Mouse (Mus musculus) CH12.LX (cell line): ENCODE measurements around the gene Tha1. TPM values are rescaled to one million over a fixed set of nuclear protein-coding genes. Genes with fewer than 3 reads are reported as not detected.

ENCODE experiments used
- DNase-seq: peaks from one replicate; pipeline ENCODE4 v3.0.0-alpha.2; 2013; ENCODE audit errors: extremely low read depth
- H3K27ac ChIP-seq: 2 replicates; pipeline ENCODE4 v1.5.1; 2012; ENCODE audit warnings: low read depth, mild to moderate bottlenecking, control low read depth, moderate library complexity; ENCODE audit not compliant: insufficient read depth
- H3K27me3 ChIP-seq: replicated peaks from 2 replicates; pipeline ENCODE3; 2012; ENCODE audit warnings: inconsistent platforms
- H3K36me3 ChIP-seq, 2 experiments: replicated peaks in 1 of 2; 2 replicates each; pipeline versions ENCODE3 to v1.6.1; 2012; ENCODE audit warnings: inconsistent platforms in 1 of 2, low read length in 1 of 2, mild to moderate bottlenecking in 1 of 2, mixed read lengths in 1 of 2, moderate library complexity in 1 of 2; ENCODE audit not compliant: control insufficient read depth in 1 of 2, insufficient read depth in 1 of 2
- H3K4me1 ChIP-seq, 2 experiments: 2 replicates each; pipeline ENCODE4 v1.6.1; 2012; ENCODE audit warnings: inconsistent platforms in 1 of 2, moderate library complexity in 1 of 2; ENCODE audit not compliant: insufficient read depth in 2 of 2, control insufficient read depth in 1 of 2
- H3K4me2 ChIP-seq: 2 replicates; pipeline ENCODE4 v1.6.1; 2012; ENCODE audit warnings: low read depth, mild to moderate bottlenecking, control low read depth; ENCODE audit not compliant: poor library complexity, insufficient read depth, severe bottlenecking
- H3K4me3 ChIP-seq, 3 experiments: fragments of 150-350 bp in 1 of 3; sonication (generic) in 1 of 3; replicated peaks in 1 of 3; 2 replicates each; pipeline versions ENCODE3 to v1.5.1; 2011 to 2012; ENCODE audit warnings: low read depth in 2 of 3, low read length in 2 of 3, mild to moderate bottlenecking in 2 of 3, moderate library complexity in 2 of 3, control low read depth in 1 of 3, improper control_type of control experiment in 1 of 3, inconsistent platforms in 1 of 3, mixed read lengths in 1 of 3; ENCODE audit not compliant: poor library complexity in 1 of 3
- H3K79me2 ChIP-seq: replicated peaks from 2 replicates; pipeline ENCODE4 v1.6.1; 2012; ENCODE audit warnings: mild to moderate bottlenecking, moderate library complexity; ENCODE audit not compliant: control insufficient read depth, poor library complexity, insufficient read depth, severe bottlenecking; ENCODE audit errors: extremely low read depth
- H3K9ac ChIP-seq: 2 replicates; pipeline ENCODE4 v1.6.1; 2012; ENCODE audit warnings: low read depth, mild to moderate bottlenecking, control low read depth, moderate library complexity; ENCODE audit not compliant: insufficient read depth
- H3K9me3 ChIP-seq: replicated peaks from 2 replicates; pipeline ENCODE3; 2012; ENCODE audit warnings: low read length, inconsistent platforms, mixed read lengths
- BHLHE40 ChIP-seq: IDR thresholded peaks from 2 replicates; pipeline ENCODE4 v1.6.1; 2011; ENCODE audit warnings: mild to moderate bottlenecking, low read depth, low read length, improper control_type of control experiment
- CHD1 ChIP-seq: IDR thresholded peaks from 2 replicates; pipeline ENCODE4 v1.6.1; 2012; ENCODE audit warnings: low read depth, low read length, improper control_type of control experiment, inconsistent platforms
- CHD2 ChIP-seq: IDR thresholded peaks from 2 replicates; pipeline ENCODE4 v1.6.1; 2011; ENCODE audit warnings: low read length, improper control_type of control experiment
- CTCF ChIP-seq, 2 experiments: IDR thresholded peaks in 1 of 2; conservative IDR thresholded peaks in 1 of 2; 2 replicates each; pipeline ENCODE4 v1.5.1; 2011 to 2012; ENCODE audit warnings: low read depth in 2 of 2, low read length in 2 of 2, improper control_type of control experiment in 1 of 2, inconsistent platforms in 1 of 2, mild to moderate bottlenecking in 1 of 2, moderate library complexity in 1 of 2
- ELF1 ChIP-seq: IDR thresholded peaks from 2 replicates; pipeline ENCODE4 v1.6.1; 2014; ENCODE audit warnings: low read depth, mild to moderate bottlenecking, inconsistent platforms, low read length, improper control_type of control experiment
- ETS1 ChIP-seq: conservative IDR thresholded peaks from 2 replicates; pipeline ENCODE4 v1.6.1; 2012; ENCODE audit warnings: low read depth, mild to moderate bottlenecking, inconsistent platforms, low read length, improper control_type of control experiment, moderate library complexity
- HCFC1 ChIP-seq: IDR thresholded peaks from 2 replicates; pipeline ENCODE4 v1.6.1; 2012; ENCODE audit warnings: low read depth, mild to moderate bottlenecking, inconsistent platforms, low read length, improper control_type of control experiment
- MXI1 ChIP-seq: IDR thresholded peaks from 2 replicates; pipeline ENCODE4 v1.6.1; 2011; ENCODE audit warnings: mild to moderate bottlenecking, low read depth, low read length, improper control_type of control experiment
- NELFE ChIP-seq: IDR thresholded peaks from 2 replicates; pipeline ENCODE4 v1.6.1; 2011; ENCODE audit warnings: low read depth, low read length, improper control_type of control experiment
- PAX5 ChIP-seq: IDR thresholded peaks from 2 replicates; pipeline ENCODE4 v1.6.1; 2012; ENCODE audit warnings: low read length, inconsistent platforms, mixed read lengths
- POLR2AphosphoS2 ChIP-seq: IDR thresholded peaks from 2 replicates; pipeline ENCODE4 v1.6.1; 2011; ENCODE audit warnings: low read depth, low read length, improper control_type of control experiment
- RAD21 ChIP-seq: IDR thresholded peaks from 2 replicates; pipeline ENCODE4 v1.6.1; 2011; ENCODE audit warnings: low read depth, mild to moderate bottlenecking, low read length, improper control_type of control experiment, moderate library complexity
- RCOR1 ChIP-seq: conservative IDR thresholded peaks from 2 replicates; pipeline ENCODE4 v1.6.1; 2012; ENCODE audit warnings: low read depth, mild to moderate bottlenecking, inconsistent platforms, low read length, improper control_type of control experiment
- SIN3A ChIP-seq: IDR thresholded peaks from 2 replicates; pipeline ENCODE4 v1.6.1; 2012; ENCODE audit warnings: low read length, improper control_type of control experiment, inconsistent platforms
- TBP ChIP-seq: conservative IDR thresholded peaks from 2 replicates; pipeline ENCODE4 v1.6.1; 2011; ENCODE audit warnings: low read depth, low read length, improper control_type of control experiment
- TCF12 ChIP-seq: IDR thresholded peaks from 2 replicates; pipeline ENCODE4 v1.6.1; 2014; ENCODE audit warnings: low read depth, mild to moderate bottlenecking, inconsistent platforms, low read length, improper control_type of control experiment
- UBTF ChIP-seq: IDR thresholded peaks from 2 replicates; pipeline ENCODE4 v1.6.1; 2012; ENCODE audit warnings: low read depth, mild to moderate bottlenecking, inconsistent platforms, low read length, improper control_type of control experiment, moderate library complexity
- USF2 ChIP-seq: conservative IDR thresholded peaks from 2 replicates; pipeline ENCODE4 v1.6.1; 2011; ENCODE audit warnings: low read depth, low read length, improper control_type of control experiment
- ZNF384 ChIP-seq: IDR thresholded peaks from 2 replicates; pipeline ENCODE4 v1.6.1; 2012; ENCODE audit warnings: low read depth, low read length, improper control_type of control experiment, inconsistent platforms
- dilution Hi-C: fragments of 300-500 bp; cut with MboI; formaldehyde crosslinking; loops from 2 replicates; pipeline ENCODE4 v1.14.3; 2020; ENCODE audit warnings: low sequenced_read_pairs; ENCODE audit not compliant: extremely low pct_unique_long_range_greater_than_20kb, extremely low pct_ligation_motif_present
- in situ Hi-C: fragments of 300-500 bp; cut with MboI; formaldehyde crosslinking; loops from 3 replicates; pipeline ENCODE4 v1.14.3; 2019; ENCODE audit warnings: low sequenced_read_pairs, low pct_ligation_motif_present, low pct_unique_long_range_greater_than_20kb, mixed read lengths
- polyA plus RNA-seq: library from polyadenylated mRNA; unstranded; fragments of >175 nt; gene quantifications from 2 replicates; pipeline ENCODE4 v1.2.1, GENCODE M21; 2012; ENCODE audit warnings: low read depth; ENCODE audit not compliant: insufficient read length
- total RNA-seq, 2 experiments: library from RNA; depleted of rRNA; stranded (reverse); fragments of 300-350 nt in 1 of 2; fragments of >200 nt in 1 of 2; gene quantifications; 2 replicates each; pipeline ENCODE4 v1.2.3; 2012 to 2014

Tha1 gene
- total and polyA plus RNA-seq, 3 experiments = not detected

DNA sequence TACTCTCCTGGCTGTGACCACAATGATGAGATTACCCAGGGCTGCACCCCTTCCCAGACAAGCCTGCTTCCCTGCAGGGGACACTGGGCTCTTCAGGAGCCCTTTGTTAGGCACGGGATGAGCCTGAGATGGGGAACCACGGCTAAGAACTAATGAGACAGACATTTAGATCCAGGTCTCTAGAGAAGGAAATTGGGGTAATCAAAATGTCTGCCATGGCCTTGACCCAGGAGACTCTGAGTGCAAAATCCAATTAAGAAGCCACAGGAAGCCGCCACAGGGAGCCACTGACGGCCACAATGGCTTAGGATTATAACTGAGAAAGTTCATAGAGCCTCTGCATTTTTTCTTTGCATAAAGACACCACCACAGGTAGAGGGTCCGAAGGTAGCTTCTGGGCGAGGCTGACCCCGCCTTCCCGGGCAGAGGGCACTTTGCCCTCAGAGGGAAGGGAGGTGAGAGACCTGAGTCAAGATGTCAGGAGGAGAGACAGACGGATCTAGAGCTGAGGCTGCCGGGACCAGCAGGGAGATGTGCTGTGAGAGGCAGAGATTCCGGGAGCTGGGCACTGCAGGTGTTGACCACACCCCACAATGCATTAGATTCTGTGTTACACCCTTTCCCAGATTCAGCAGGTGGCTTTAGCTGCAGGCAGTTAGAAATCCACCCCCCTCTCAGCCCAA is 10.0 kb downstream of the Tha1 start:
- no peak for DNase-seq
- Histone ChIP-seq H3K9ac (no peak overlapping the region), H3K4me1 (peaks cover 11 to 22% of the 10 kb centered on the region in 2 experiments), H3K27me3 (peaks cover 16% of the 10 kb centered on the region), H3K79me2 (no peaks in the 10 kb centered on the region), H3K27ac (no peak overlapping the region), H3K36me3 (peaks cover 0 to 12% of the 10 kb centered on the region in 2 experiments), H3K9me3 (no peaks in the 10 kb centered on the region), H3K4me2 (no peak overlapping the region)
- TF ChIP-seq PAX5 = no peak
- no peak for TF ChIP-seq CHD1
- TF ChIP-seq ZNF384 = no peak
- TF ChIP-seq, all 38 proteins: peak for 0
- H3K4me3 ChIP-seq = no peak overlapping the region
- dilution Hi-C loops = no loop called here
- in situ Hi-C loops = loop anchor here (10.0 kb wide), 1 partner anchor 351 kb away; no protein-coding TSS in a partner anchor

DNA sequence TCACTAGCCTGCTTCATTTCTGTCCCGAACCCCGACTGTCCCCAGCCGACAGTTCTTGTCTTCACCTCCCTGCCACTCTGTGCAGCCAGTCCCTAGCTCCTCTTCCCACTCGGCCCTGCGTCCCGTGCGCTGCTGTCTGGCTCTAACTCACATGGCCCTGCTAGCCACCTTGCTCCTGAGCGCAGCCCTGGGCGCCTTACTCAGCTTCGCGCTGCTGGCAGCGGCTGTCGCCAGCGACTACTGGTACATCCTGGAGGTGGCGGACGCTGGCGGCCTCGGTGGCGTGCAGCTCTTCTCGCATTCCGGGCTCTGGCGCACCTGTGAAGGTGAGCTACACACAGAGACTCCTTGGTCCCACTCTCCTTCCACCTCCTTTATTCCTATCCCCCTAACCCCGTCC is 12.7 kb downstream of the Tha1 start, which contains the start of gene Tmem235:
TSS of gene Tmem235 (plus strand) at position 152 of the 400 bp plus-strand sequence.
- TF ChIP-seq CTCF (conservative IDR thresholded peaks at IDR 0.05 in 1 of 2, IDR thresholded peaks at IDR 0.05 in 1 of 2; ENCODE audit: low read depth in 2 of 2, low read length in 2 of 2) = no peak
- TF ChIP-seq ELF1 = no peak
- TF ChIP-seq POLR2AphosphoS2 = no peak
- no peak for TF ChIP-seq MXI1
- TF ChIP-seq USF2 = no peak
- TF ChIP-seq RAD21 = no peak
- no peak for TF ChIP-seq TBP
- TF ChIP-seq TCF12 = no peak
- TF ChIP-seq PAX5 = no peak
- TF ChIP-seq CHD2 = no peak
- no peak for TF ChIP-seq HCFC1
- no peak for TF ChIP-seq NELFE
- no peak for TF ChIP-seq CHD1
- TF ChIP-seq BHLHE40 = no peak
- TF ChIP-seq ETS1 = no peak
- TF ChIP-seq RCOR1 = no peak
- TF ChIP-seq SIN3A = no peak
- TF ChIP-seq UBTF = no peak
- TF ChIP-seq, all 38 proteins: peak for 0
- DNase-seq = no peak
- H3K79me2 ChIP-seq = no peaks in the 10 kb centered on the region
- H3K27me3 ChIP-seq = peaks cover 3% of the 10 kb centered on the region
- no peak within 1 kb of the TSS for H3K4me3 ChIP-seq
- peaks cover under 1 to 9% of the 10 kb centered on the region in 2 experiments for H3K4me1 ChIP-seq
- peaks cover 13% of the 10 kb centered on the region for H3K9me3 ChIP-seq
- dilution Hi-C loops (no loop called here), in situ Hi-C loops (loop anchor here (10.0 kb wide), 1 partner anchor 354 kb away; no protein-coding TSS in a partner anchor)
- H3K9ac ChIP-seq = no peak within 1 kb of the TSS
- H3K27ac ChIP-seq = no peak within 1 kb of the TSS
- H3K36me3 ChIP-seq = peaks cover 21 to 37% of the 10 kb centered on the region in 2 experiments
- no peak within 1 kb of the TSS for H3K4me2 ChIP-seq
